Mouse (Mus musculus) ES-E14 (cell line): ENCODE data around the gene Lrrc41.

Experiments
- CHD2 ChIP-seq: IDR thresholded peaks from 2 replicates; pipeline ENCODE4 v1.6.1; 2014; ENCODE audit warnings: mild to moderate bottlenecking, low read depth, low read length, inconsistent platforms
- MAFK ChIP-seq: IDR thresholded peaks from 2 replicates; pipeline ENCODE4 v1.6.1; 2014; ENCODE audit warnings: mild to moderate bottlenecking, low read depth, low read length, inconsistent platforms; ENCODE audit not compliant: insufficient read depth

GRCm38 (mm10) chr4:116052526-116053293, 22.4 kb upstream of the Lrrc41 start:
- no peak for TF ChIP-seq MAFK
- TF ChIP-seq CHD2: no peak
